Mouse (Mus musculus) embryonic fibroblast, embryonic 13.5 days (primary cell): ENCODE data around the gene Chchd10.

Experiments
- CTCF ChIP-seq: IDR thresholded peaks from 2 replicates; pipeline ENCODE4 v1.5.1; 2011; ENCODE audit warnings: mild to moderate bottlenecking, control low read depth, low read length, moderate library complexity, borderline replicate concordance; ENCODE audit not compliant: insufficient read depth
- POLR2A ChIP-seq: IDR thresholded peaks from 2 replicates; pipeline ENCODE4 v1.6.1; 2011; ENCODE audit warnings: low read depth, mild to moderate bottlenecking, control low read depth, low read length, moderate library complexity

GRCm38 (mm10) chr10:75932081-75932678 lies 750 bp upstream of the Chchd10 start:
- peak; percentile 83 for TF ChIP-seq POLR2A
- TF ChIP-seq CTCF, result no peak
